Mouse (Mus musculus) activated CD4-positive, CD25-positive, alpha-beta regulatory T cell, adult 4 months (primary cell): ENCODE measurements around the gene Rab12. TPM values are rescaled to one million over a fixed set of nuclear protein-coding genes. Genes with fewer than 3 reads are reported as not detected.

Experiments used
- ATAC-seq: one replicate; pipeline ENCODE4 v1.8.0; 2017
- polyA plus RNA-seq, 2 experiments: library from polyadenylated mRNA; unstranded; fragments of 100-300 nt; shearing (Covaris generic); gene quantifications; one replicate each; pipeline ENCODE4 v1.2.1; 2017

Gene Rab12
- polyA plus RNA-seq, 2 experiments from 2014 or later = 7.2 to 14.1 TPM

GRCm38 (mm10) chr17:66447978-66448377 is 71.6 kb downstream of the Rab12 start:
- ATAC-seq = no peak

- no peak for ATAC-seq
These were observed 72.6 kb downstream of the Rab12 start for GRCm38 (mm10) chr17:66447007-66447312.

- no peak for ATAC-seq
These were observed 73.1 kb downstream of the Rab12 start for GRCm38 (mm10) chr17:66446196-66447006.

Other genes starting within 250 kb of the Rab12 start
- not detected for gene Mtcl1, start 70.0 kb downstream of the Rab12 start, polyA plus RNA-seq
- not detected for gene Themis3, start 74.9 kb upstream of the Rab12 start, polyA plus RNA-seq